Mouse (Mus musculus) heart, postnatal 25 days (tissue): ENCODE measurements at regions not wholly inside any gene's neighbourhood (a gene's known extent, or its start where the extent isn't known, plus 50 kb on each side); places are given as distances from the start of the nearest gene placed in this dataset.

ENCODE experiments used
- DNase-seq: peaks from one replicate; pipeline ENCODE4 v3.0.0; 2022; ENCODE audit warnings: low spot score
- intact Hi-C: fragments of 180-260 bp; cut with DNase I; formaldehyde crosslinking; loops from one replicate; pipeline ENCODE4 v1.15.1; 2025

- intact Hi-C loops: no loop called here
- no peak for DNase-seq
These were observed 65.7 kb upstream of the Acsl4 start for GRCm38 (mm10) chrX:142456022-142456421.

- intact Hi-C loops: no loop called here
- DNase-seq: no peak
These were observed 73.8 kb upstream of the Acsl4 start for GRCm38 (mm10) chrX:142464174-142464573.

GRCm38 (mm10) chrX:142464756-142465155 lies 74.4 kb upstream of the Acsl4 start:
- no peak for DNase-seq
- intact Hi-C loops: no loop called here

GRCm38 (mm10) chrX:142467850-142468256 lies 77.5 kb upstream of the Acsl4 start:
- no peak for DNase-seq
- intact Hi-C loops: no loop called here

GRCm38 (mm10) chrX:142468388-142468787 lies 78.1 kb upstream of the Acsl4 start:
- DNase-seq: no peak
- intact Hi-C loops: no loop called here

GRCm38 (mm10) chrX:142469048-142469634 lies 78.8 kb upstream of the Acsl4 start:
- no peak for DNase-seq
- intact Hi-C loops: no loop called here

GRCm38 (mm10) chrX:142470083-142470482 lies 79.7 kb upstream of the Acsl4 start:
- no peak for DNase-seq
- intact Hi-C loops: no loop called here

GRCm38 (mm10) chrX:142481203-142481815 lies 91.0 kb upstream of the Acsl4 start:
- intact Hi-C loops: no loop called here
- DNase-seq: no peak

- DNase-seq: no peak
- intact Hi-C loops: no loop called here
These were observed 97.7 kb upstream of the Acsl4 start for GRCm38 (mm10) chrX:142488078-142488477.

GRCm38 (mm10) chrX:142490093-142490717 lies 99.9 kb upstream of the Acsl4 start:
- intact Hi-C loops: no loop called here
- DNase-seq: no peak

GRCm38 (mm10) chrX:142501094-142501493 lies 110.8 kb upstream of the Acsl4 start:
- intact Hi-C loops: no loop called here
- no peak for DNase-seq

- no peak for DNase-seq
These were observed 114.6 kb upstream of the Acsl4 start for GRCm38 (mm10) chrX:142504962-142505361.

GRCm38 (mm10) chrX:142507475-142507874 lies 117.1 kb upstream of the Acsl4 start:
- no peak for DNase-seq
- intact Hi-C loops: no loop called here

More at GRCm38 (mm10) chrX:142504962-142505361, 114.6 kb upstream of the Acsl4 start:
- intact Hi-C loops: no loop called here

GRCm38 (mm10) chrX:142516406-142517131 lies 126.2 kb upstream of the Acsl4 start:
- intact Hi-C loops: no loop called here
- DNase-seq: no peak

GRCm38 (mm10) chrX:142517205-142517604 lies 126.9 kb upstream of the Acsl4 start:
- intact Hi-C loops: no loop called here
- DNase-seq: no peak

GRCm38 (mm10) chrX:142521063-142521462 lies 130.7 kb upstream of the Acsl4 start:
- intact Hi-C loops: no loop called here
- no peak for DNase-seq

GRCm38 (mm10) chrX:142526953-142527352 lies 136.6 kb upstream of the Acsl4 start:
- no peak for DNase-seq

GRCm38 (mm10) chrX:142529892-142530291 lies 139.6 kb upstream of the Acsl4 start:
- intact Hi-C loops: no loop called here
- DNase-seq: no peak

More at GRCm38 (mm10) chrX:142526953-142527352, 136.6 kb upstream of the Acsl4 start:
- intact Hi-C loops: no loop called here

- intact Hi-C loops: loop anchor here (2.0 to 5.0 kb wide), 2 partner anchors 162 to 210 kb away; no protein-coding TSS in a partner anchor
- no peak for DNase-seq
These were observed 144.4 kb upstream of the Acsl4 start for GRCm38 (mm10) chrX:142534780-142535179.

GRCm38 (mm10) chrX:142535540-142535939 lies 145.2 kb upstream of the Acsl4 start:
- no peak for DNase-seq
- intact Hi-C loops: loop anchor here (2.0 to 5.0 kb wide), 2 partner anchors 163 to 211 kb away; no protein-coding TSS in a partner anchor

- DNase-seq: no peak
- intact Hi-C loops: loop anchor here (2.0 to 5.0 kb wide), 2 partner anchors 164 to 211 kb away; no protein-coding TSS in a partner anchor
These were observed 145.3 kb upstream of the Tmem164 start for GRCm38 (mm10) chrX:142535954-142536353.
